Mouse (Mus musculus) CD4-positive, CD25-positive, alpha-beta regulatory T cell (primary cell): ENCODE results near the gene Vmn1r63. TPM values are rescaled to one million over a fixed set of nuclear protein-coding genes. Genes with fewer than 3 reads are reported as not detected.

Source experiments
- polyA plus RNA-seq: library from polyadenylated mRNA; unstranded; fragments of 100-300 nt; shearing (Covaris generic); gene quantifications from one replicate; pipeline ENCODE4 v1.2.1, GENCODE M21; 2017

The Vmn1r63 gene
- polyA plus RNA-seq = not detected

GRCm38 (mm10) chr7:5805345-5805744, at the start of gene Vmn1r63:
Gene Vmn1r63, minus strand, starts transcription at chr7:5805445.

Other genes with a start within 250 kb of the Vmn1r63 start
- 0.05 TPM for gene Vmn1r61, start 192.2 kb downstream of the Vmn1r63 start, polyA plus RNA-seq
- gene Vmn1r62, start 131.8 kb downstream of the Vmn1r63 start, polyA plus RNA-seq = not detected
- not detected for gene Vmn1r64, start 79.1 kb upstream of the Vmn1r63 start, polyA plus RNA-seq
- not detected for gene Vmn1r65, start 205.6 kb upstream of the Vmn1r63 start, polyA plus RNA-seq
- gene Nlrp4c, start 239.7 kb upstream of the Vmn1r63 start, polyA plus RNA-seq = not detected